Mouse (Mus musculus): ENCODE measurements around the gene Scn3b. TPM values are rescaled to one million over a fixed set of nuclear protein-coding genes. Genes with fewer than 3 reads are reported as not detected.

Gene Scn3b
- polyA plus RNA-seq, 1 experiment from 2014 or later: 0.65 TPM

DNA sequence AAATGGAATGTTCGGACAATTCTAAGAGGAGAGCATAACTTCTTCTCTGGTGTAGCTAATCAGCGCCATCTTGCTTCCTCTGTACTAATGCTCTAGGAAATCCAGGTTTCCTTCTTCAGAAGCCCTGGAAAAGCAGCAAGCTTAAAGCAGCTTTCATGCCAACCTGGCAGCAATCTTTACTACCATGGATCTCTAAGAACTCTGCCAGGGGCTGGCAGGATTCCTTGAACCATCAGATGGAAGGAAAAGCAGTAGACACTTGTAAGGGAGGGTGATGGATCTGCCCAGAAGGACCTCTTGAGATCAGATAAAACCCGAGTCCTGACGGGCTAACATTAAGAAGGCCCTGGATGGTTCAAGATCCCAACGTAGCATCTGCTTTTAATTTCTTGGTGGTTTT is 27.2 kb downstream of the Scn3b start:
- no peak overlapping the region for H3K4me2 ChIP-seq
- no peaks in the 10 kb centered on the region for H3K9me3 ChIP-seq
- H3K36me3 ChIP-seq: peaks cover 35% of the 10 kb centered on the region; the same call in 1 of the 2 replicates
- WGBS: 88% methylated on average over 5 of the region's 5 CpGs
- no peaks in the 10 kb centered on the region for H3K27me3 ChIP-seq
- H3K9ac ChIP-seq (replicated peaks): no peak overlapping the region
- ATAC-seq (ENCODE audit: insufficient number of reproducible peaks, insufficient read depth, low FRiP score, low TSS enrichment, low read depth): no peak
- no peak overlapping the region for H3K27ac ChIP-seq
- H3K4me3 ChIP-seq (replicated peaks): no peak overlapping the region
- H3K4me1 ChIP-seq (replicated peaks): no peaks in the 10 kb centered on the region

DNA sequence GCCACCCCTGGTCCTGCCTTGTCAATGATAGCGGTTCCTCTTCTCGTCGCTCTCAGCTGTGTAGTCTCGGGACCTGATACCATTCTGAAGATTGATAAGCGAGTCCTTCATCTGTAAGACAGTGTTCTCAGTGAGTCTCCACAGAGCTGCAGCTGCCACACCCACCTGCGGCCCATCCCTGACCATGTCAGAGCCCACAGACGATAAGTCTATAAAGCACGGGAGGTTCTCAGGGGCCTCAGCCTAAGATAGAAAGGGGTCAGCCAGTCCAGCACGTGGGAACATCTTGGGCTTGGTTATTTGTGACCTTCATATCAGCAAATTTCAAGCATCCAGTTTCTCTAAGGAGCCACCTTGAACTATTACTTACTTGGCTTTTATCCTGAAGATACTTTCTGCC is 29.0 kb downstream of the Scn3b start:
- H3K4me1 ChIP-seq (replicated peaks): no peaks in the 10 kb centered on the region
- no peak overlapping the region for H3K27ac ChIP-seq
- H3K36me3 ChIP-seq: peaks cover 45% of the 10 kb centered on the region; the same call in 1 of the 2 replicates
- H3K4me2 ChIP-seq: no peak overlapping the region
- 93% methylated on average over 9 of the region's 9 CpGs for WGBS
- no peaks in the 10 kb centered on the region for H3K27me3 ChIP-seq
- H3K9me3 ChIP-seq: no peaks in the 10 kb centered on the region
- H3K4me3 ChIP-seq (replicated peaks): no peak overlapping the region
- no peak for ATAC-seq (ENCODE audit: insufficient number of reproducible peaks, insufficient read depth, low FRiP score, low TSS enrichment, low read depth)
- no peak overlapping the region for H3K9ac ChIP-seq (replicated peaks)

DNA sequence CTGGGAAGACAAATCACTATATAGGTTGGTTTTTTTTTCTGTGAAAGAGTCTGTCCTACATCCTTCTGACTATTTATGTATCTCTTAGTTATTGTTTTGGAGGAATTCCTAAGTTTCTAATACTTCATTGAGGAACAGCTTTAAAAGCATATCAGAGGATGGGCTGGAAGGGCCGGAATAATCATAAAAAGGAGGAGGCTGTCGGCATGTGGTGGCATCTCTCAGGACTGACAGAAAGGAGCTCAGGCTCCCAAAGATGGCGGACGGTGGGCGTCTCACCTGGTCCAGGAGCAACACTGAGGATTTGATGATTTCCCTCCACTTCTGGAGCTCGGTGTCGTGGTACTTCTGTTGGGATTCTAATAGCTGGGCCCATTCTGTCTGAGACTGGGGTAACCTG is 30.3 kb downstream of the Scn3b start:
- Histone ChIP-seq H3K27ac (no peak overlapping the region), H3K4me1 (replicated peaks) (no peaks in the 10 kb centered on the region), H3K27me3 (no peaks in the 10 kb centered on the region), H3K4me3 (replicated peaks) (no peak overlapping the region), H3K9ac (replicated peaks) (no peak overlapping the region), H3K36me3 (peaks cover 50% of the 10 kb centered on the region), H3K4me2 (no peak overlapping the region), H3K9me3 (no peaks in the 10 kb centered on the region)
- no peak for ATAC-seq (ENCODE audit: insufficient number of reproducible peaks, insufficient read depth, low FRiP score, low TSS enrichment, low read depth)
- 92% methylated on average over 7 of the region's 7 CpGs for WGBS

DNA sequence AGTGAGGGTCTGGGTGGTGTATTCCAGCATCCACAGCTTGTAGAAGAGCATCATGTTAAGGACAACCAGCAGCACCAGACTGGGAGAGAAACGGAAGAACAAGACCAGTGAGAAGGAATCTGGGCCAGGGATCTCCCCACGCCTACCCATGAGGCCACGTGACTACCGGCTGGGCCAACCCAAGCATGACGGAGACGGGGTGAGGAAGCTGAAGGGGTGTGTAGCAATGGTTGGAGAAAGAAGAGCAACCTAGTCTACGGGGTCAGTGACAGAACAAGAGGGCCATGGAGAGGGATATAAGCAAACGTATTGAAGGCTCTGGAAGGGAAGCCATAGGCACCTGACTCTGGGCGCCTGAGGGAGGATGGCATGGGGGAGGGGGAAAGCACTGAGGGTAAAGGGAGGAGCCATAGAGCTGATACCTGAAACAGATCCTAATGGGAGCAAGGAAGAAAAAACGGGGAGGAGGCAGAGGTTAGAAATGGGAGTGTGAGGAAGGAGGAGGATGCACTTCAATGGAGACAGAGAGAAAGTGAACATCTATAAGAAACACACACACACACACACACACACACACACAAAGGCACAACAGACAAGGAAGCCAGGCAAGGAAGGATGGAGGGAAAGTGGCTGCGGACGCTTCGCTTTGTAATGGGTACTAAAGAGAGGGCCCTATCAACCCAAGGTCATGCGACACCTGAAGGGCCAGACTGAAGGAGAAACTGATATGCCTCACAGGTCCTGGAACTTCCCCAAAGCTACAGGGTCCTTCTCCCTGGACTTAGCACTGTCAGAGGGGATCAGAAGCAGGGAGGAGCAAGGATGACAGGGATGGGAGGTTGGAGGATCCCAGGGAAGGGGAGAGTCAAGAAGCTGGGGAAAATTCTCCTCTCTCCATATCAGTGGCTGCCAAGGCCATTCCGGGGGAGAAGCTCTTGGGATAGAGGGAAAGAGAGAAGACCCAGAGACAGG is 31.3 kb downstream of the Scn3b start:
- WGBS: 90% methylated on average over 15 of the region's 15 CpGs

DNA sequence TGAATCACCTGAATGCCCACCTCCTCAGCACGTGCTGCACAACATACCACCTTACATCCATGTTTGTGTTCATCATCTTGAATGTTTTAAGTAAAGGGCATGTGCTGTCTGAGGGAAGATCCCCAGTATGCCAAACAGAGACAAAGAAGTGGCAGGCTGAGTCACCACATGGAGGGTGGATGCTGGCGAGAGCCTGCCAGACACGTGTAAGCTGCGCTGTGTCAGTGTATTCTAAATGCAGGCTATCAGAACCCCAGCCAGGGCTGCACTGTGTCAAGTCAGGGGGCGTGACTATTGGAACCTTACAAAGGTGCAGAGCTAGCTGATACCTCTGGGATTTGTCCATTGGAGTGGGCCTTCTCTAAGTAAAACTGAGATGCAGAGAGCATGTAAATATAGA is 32.5 kb downstream of the Scn3b start:
- Histone ChIP-seq H3K4me1 (replicated peaks) (no peaks in the 10 kb centered on the region), H3K27ac (no peak overlapping the region), H3K36me3 (peaks cover 60% of the 10 kb centered on the region), H3K27me3 (no peaks in the 10 kb centered on the region), H3K4me3 (replicated peaks) (no peak overlapping the region), H3K4me2 (no peak overlapping the region), H3K9me3 (no peaks in the 10 kb centered on the region), H3K9ac (replicated peaks) (no peak overlapping the region)
- WGBS: 86% methylated on average over 5 of the region's 5 CpGs
- ATAC-seq (ENCODE audit: insufficient number of reproducible peaks, insufficient read depth, low FRiP score, low TSS enrichment, low read depth): no peak

More for the DNA sequence above, 31.3 kb downstream of the Scn3b start:
- ATAC-seq (ENCODE audit: insufficient number of reproducible peaks, insufficient read depth, low FRiP score, low TSS enrichment, low read depth): no peak
- Histone ChIP-seq H3K27ac (no peak overlapping the region), H3K9me3 (no peaks in the 10 kb centered on the region), H3K27me3 (no peaks in the 10 kb centered on the region), H3K4me3 (replicated peaks) (no peak overlapping the region), H3K36me3 (peaks cover 57% of the 10 kb centered on the region), H3K4me2 (no peak overlapping the region), H3K4me1 (replicated peaks) (no peaks in the 10 kb centered on the region), H3K9ac (replicated peaks) (no peak overlapping the region)

DNA sequence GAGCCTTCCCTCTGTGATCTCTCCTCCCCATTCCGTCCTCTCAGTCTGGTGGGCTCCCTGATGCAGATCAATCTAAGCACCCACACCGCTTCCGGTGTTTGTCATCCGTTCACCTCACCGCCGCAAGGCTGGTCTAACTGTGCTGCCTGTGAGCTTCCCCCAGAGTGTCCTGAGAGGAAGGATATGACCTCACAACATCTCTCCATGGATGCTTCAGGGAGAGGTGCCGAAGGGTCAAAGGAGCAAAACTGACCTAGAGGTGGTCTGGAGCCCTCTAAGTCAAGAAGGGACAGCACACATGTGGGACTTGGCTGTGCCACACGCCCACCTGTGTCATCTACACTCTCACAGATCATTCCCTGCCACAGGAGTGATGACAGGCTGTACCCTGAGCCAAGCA is 33.4 kb downstream of the Scn3b start:
- no peak for ATAC-seq (ENCODE audit: insufficient number of reproducible peaks, insufficient read depth, low FRiP score, low TSS enrichment, low read depth)
- WGBS: 88% methylated on average over 8 of the region's 8 CpGs
- H3K4me1 ChIP-seq (replicated peaks): no peaks in the 10 kb centered on the region
- no peaks in the 10 kb centered on the region for H3K27me3 ChIP-seq
- H3K36me3 ChIP-seq: peaks cover 58% of the 10 kb centered on the region
- H3K27ac ChIP-seq: no peak overlapping the region
- H3K9ac ChIP-seq (replicated peaks): no peak overlapping the region
- no peak overlapping the region for H3K4me2 ChIP-seq
- no peaks in the 10 kb centered on the region for H3K9me3 ChIP-seq
- no peak overlapping the region for H3K4me3 ChIP-seq (replicated peaks)

DNA sequence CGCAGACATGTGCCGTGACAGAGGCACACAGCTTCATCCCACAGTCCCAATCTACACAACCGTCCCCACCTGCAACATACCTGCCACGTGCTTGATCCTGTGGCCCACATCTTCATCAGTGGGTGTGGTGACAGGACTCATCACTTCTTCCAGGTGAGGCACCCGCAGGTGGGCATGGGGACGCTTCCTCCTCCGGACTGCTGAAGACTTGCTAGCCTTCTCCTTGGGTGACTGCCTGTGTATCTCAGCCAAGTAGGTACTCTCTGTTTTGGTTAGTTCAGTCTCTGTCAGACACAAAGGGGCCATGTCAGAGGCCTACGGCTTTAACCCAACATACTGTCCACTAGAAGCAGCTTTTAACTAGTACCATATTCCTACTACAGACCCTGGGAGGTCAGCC is 35.2 kb downstream of the Scn3b start:
- Histone ChIP-seq H3K4me3 (replicated peaks) (no peak overlapping the region), H3K9me3 (no peaks in the 10 kb centered on the region), H3K4me2 (no peak overlapping the region), H3K9ac (replicated peaks) (no peak overlapping the region), H3K27me3 (no peaks in the 10 kb centered on the region), H3K4me1 (replicated peaks) (no peaks in the 10 kb centered on the region), H3K27ac (no peak overlapping the region), H3K36me3 (peaks cover 49% of the 10 kb centered on the region)
- 96% methylated on average over 8 of the region's 8 CpGs for WGBS
- no peak for ATAC-seq (ENCODE audit: insufficient number of reproducible peaks, insufficient read depth, low FRiP score, low TSS enrichment, low read depth)

DNA sequence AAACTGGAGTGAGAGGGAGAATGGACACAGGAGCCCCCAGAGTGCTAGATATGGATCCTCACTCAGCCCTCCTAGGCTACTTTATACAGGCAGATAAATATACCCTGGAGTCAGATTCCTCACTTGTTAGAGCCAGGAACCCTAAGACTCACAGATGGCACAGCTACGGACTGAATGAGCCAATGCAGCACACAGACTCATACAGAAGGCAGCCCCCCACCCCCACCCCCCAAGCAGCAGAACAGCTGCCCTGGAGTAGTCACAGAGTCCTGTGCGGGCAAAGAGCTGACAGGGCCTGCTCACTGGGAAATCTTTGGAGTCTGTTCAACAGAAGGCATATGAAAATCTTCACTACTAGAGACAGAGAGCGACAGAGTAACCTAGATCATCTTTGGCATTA is 38.3 kb downstream of the Scn3b start:
- Histone ChIP-seq H3K9ac (replicated peaks) (no peak overlapping the region), H3K4me1 (replicated peaks) (no peaks in the 10 kb centered on the region), H3K4me2 (no peak overlapping the region), H3K36me3 (peaks cover 45% of the 10 kb centered on the region), H3K4me3 (replicated peaks) (no peak overlapping the region), H3K9me3 (no peaks in the 10 kb centered on the region), H3K27me3 (no peaks in the 10 kb centered on the region), H3K27ac (no peak overlapping the region)
- WGBS: 85% methylated on average over 3 of the region's 3 CpGs
- no peak for ATAC-seq (ENCODE audit: insufficient number of reproducible peaks, insufficient read depth, low FRiP score, low TSS enrichment, low read depth)

DNA sequence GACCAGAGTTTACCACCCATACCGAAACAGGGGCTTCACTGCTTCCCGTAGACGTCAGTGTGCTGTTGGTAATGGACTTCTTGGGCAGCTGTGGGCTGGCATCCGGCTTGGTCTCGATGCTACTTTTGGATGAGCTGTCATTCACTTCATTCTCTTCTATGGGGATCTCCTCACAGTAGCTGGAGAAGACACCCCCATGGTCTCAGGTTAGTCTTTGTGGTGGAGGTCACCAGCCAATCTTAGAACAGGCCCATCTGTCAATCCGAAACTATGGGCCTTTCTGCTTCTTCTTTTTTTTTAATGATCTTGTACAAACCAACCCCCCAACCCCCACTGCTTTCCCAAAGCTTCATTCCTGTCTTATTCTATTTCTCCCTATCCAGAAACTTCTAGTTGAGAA is 40.9 kb downstream of the Scn3b start:
- no peak for ATAC-seq (ENCODE audit: insufficient number of reproducible peaks, insufficient read depth, low FRiP score, low TSS enrichment, low read depth)

DNA sequence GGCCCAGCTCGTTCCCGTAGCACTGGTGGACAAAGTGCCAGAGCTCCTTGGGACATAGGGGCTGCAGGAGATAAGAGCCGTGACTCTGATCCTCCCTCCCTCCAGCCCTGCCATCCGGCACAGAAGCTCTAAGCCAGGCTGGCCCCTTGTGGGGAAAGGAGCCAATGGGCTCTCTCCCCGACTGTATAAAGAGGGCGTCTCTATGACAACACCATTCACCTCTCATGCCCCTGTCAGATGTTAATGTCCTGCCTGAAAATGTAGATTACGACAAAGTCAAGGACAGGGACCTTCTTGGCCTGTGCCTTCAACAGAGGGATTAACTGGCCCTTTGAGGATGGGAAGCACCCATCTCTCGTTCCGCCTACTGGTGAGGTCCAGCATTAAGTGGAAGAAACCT is 42.8 kb downstream of the Scn3b start:
- Histone ChIP-seq H3K36me3 (peaks cover 14% of the 10 kb centered on the region; the same call in 1 of the 2 replicates), H3K9me3 (no peaks in the 10 kb centered on the region), H3K27me3 (no peaks in the 10 kb centered on the region), H3K4me3 (replicated peaks) (no peak overlapping the region), H3K27ac (no peak overlapping the region), H3K9ac (replicated peaks) (no peak overlapping the region), H3K4me2 (no peak overlapping the region), H3K4me1 (replicated peaks) (no peaks in the 10 kb centered on the region)
- 66% methylated on average over 9 of the region's 9 CpGs for WGBS
- ATAC-seq (ENCODE audit: insufficient number of reproducible peaks, insufficient read depth, low FRiP score, low TSS enrichment, low read depth): no peak

More for the DNA sequence above, 40.9 kb downstream of the Scn3b start:
- peaks cover 28% of the 10 kb centered on the region for H3K36me3 ChIP-seq
- no peak overlapping the region for H3K4me3 ChIP-seq (replicated peaks)
- H3K9ac ChIP-seq (replicated peaks): no peak overlapping the region
- H3K4me1 ChIP-seq (replicated peaks): no peaks in the 10 kb centered on the region
- H3K27ac ChIP-seq: no peak overlapping the region
- no peaks in the 10 kb centered on the region for H3K9me3 ChIP-seq
- 95% methylated on average over 6 of the region's 6 CpGs for WGBS
- no peak overlapping the region for H3K4me2 ChIP-seq
- no peaks in the 10 kb centered on the region for H3K27me3 ChIP-seq

DNA sequence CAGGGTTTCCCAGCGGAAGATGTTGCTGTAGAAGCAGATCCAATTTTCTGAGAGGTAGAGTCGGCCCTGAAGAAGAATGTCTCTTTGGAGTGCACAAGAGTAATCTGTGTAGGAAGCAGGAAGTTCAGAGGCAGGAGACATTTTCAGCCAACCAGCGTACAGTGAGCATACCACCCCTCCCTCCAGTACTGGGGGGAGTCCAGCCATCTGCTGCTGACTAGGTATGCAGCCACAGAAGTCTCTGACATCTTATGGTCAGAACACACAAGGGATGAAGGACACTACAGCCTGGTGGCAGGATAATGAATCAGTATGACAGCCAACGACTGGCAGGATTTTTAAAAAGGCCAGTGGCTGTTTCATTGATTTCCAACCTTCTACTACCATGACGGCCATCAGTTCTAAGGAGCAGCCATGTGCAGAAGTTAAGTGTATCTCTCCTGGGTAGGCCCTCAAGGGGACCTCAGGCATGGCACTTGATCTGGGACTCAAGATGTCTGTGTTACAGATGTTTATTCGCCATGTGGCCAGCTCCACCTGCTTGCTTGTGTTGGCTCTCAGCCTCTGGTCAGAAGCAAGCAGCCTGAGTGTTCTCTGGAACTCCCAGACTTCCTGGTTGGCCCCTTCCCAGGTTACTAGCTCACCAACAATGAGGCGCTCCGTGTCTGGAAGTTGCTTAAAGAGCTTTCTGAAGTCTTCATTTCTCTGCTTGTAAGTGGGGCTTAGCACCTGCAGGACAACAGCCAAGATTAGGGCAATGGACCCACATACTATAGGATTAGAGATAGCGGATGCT is 48.0 kb downstream of the Scn3b start:
- Histone ChIP-seq H3K36me3 (peaks cover 13% of the 10 kb centered on the region; the same call in 1 of the 2 replicates), H3K4me1 (replicated peaks) (peaks cover 20% of the 10 kb centered on the region), H3K27ac (no peak overlapping the region), H3K4me2 (no peak overlapping the region), H3K27me3 (no peaks in the 10 kb centered on the region), H3K9ac (replicated peaks) (no peak overlapping the region), H3K9me3 (no peaks in the 10 kb centered on the region), H3K4me3 (replicated peaks) (no peak overlapping the region)
- 84% methylated on average over 9 of the region's 9 CpGs for WGBS
- ATAC-seq (ENCODE audit: insufficient number of reproducible peaks, insufficient read depth, low FRiP score, low TSS enrichment, low read depth): no peak
